Mouse (Mus musculus): ENCODE results near the gene Mn1. TPM values are rescaled to one million over a fixed set of nuclear protein-coding genes. Genes with fewer than 3 reads are reported as not detected.

The Mn1 gene
- total and polyA plus RNA-seq, 3 experiments = not detected

DNA sequence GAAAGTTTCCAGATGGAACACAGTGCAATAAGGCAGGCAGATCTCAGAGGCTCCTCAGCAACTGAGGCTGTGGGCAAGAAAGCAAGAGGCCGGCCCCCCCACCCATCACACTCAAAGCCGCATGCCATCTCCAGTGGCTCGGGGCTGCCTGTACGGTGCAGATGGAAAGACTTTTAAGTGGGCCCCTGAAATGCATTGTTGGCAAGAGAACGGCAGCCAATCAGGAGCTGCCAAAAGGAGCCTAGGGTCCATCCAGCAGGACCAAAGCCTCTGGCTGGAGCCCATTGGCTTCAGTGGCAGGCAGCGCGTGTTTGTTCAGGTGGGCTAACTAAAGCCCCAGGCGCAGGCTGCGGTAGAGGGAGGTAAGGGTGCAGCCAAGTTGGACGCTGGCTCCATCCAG, 21.4 kb upstream of the Mn1 start:
- DNase-seq (ENCODE audit: low read depth, low spot score) = no peak
- Histone ChIP-seq H3K27me3 (ENCODE audit: control insufficient read depth in 1 of 2, insufficient read depth in 2 of 2, low read length in 2 of 2) (no peaks in the 10 kb centered on the region), H3K4me1 (ENCODE audit: control insufficient read depth in 1 of 2, insufficient read depth in 2 of 2, low read length in 2 of 2) (no peaks in the 10 kb centered on the region), H3K9ac (ENCODE audit: control insufficient read depth, low read depth, low read length, poor library complexity, severe bottlenecking) (no peak overlapping the region), H3K4me3 (ENCODE audit: control insufficient read depth in 1 of 2, insufficient read depth in 1 of 2, low read depth in 2 of 2, low read length in 2 of 2) (no peak overlapping the region), H3K79me2 (ENCODE audit: control insufficient read depth, insufficient read depth, low read length, poor library complexity) (no peaks in the 10 kb centered on the region), H3K36me3 (ENCODE audit: control insufficient read depth in 1 of 2, insufficient read depth in 2 of 2, low read length in 2 of 2) (no peaks in the 10 kb centered on the region), H3K27ac (ENCODE audit: control insufficient read depth, low read depth, low read length) (no peak overlapping the region), H3K9me3 (replicated peaks; ENCODE audit: insufficient read depth, low read length) (no peaks in the 10 kb centered on the region)
- TF ChIP-seq RAD21 (IDR thresholded peaks at IDR 0.05; ENCODE audit: low read depth, low read length) = no peak

GRCm38 (mm10) chr5:111396199-111396598, 21.0 kb upstream of the Mn1 start:
- H3K36me3 ChIP-seq (ENCODE audit: control insufficient read depth in 1 of 2, insufficient read depth in 2 of 2, low read length in 2 of 2) = no peaks in the 10 kb centered on the region
- DNase-seq (ENCODE audit: low read depth, low spot score) = no peak
- no peaks in the 10 kb centered on the region for H3K79me2 ChIP-seq (ENCODE audit: control insufficient read depth, insufficient read depth, low read length, poor library complexity)
- no peaks in the 10 kb centered on the region for H3K9me3 ChIP-seq (replicated peaks; ENCODE audit: insufficient read depth, low read length)
- TF ChIP-seq ZC3H11A (IDR thresholded peaks at IDR 0.05; ENCODE audit: low read depth, low read length) (no peak), BHLHE40 (IDR thresholded peaks at IDR 0.05; ENCODE audit: borderline replicate concordance, low read depth, low read length) (no peak), ETS1 (IDR thresholded peaks at IDR 0.05; ENCODE audit: low read depth, low read length) (no peak), CHD1 (IDR thresholded peaks at IDR 0.05; ENCODE audit: low read depth, low read length) (no peak), POLR2AphosphoS2 (IDR thresholded peaks at IDR 0.05; ENCODE audit: low read length) (no peak), MYC (IDR thresholded peaks at IDR 0.05; ENCODE audit: low read depth, low read length) (no peak), HCFC1 (IDR thresholded peaks at IDR 0.05; ENCODE audit: low read depth, low read length) (no peak), NRF1 (IDR thresholded peaks at IDR 0.05; ENCODE audit: insufficient read depth, low read depth, low read length, poor library complexity, severe bottlenecking) (no peak), UBTF (IDR thresholded peaks at IDR 0.05; ENCODE audit: borderline replicate concordance, insufficient read depth, low read depth, low read length) (no peak), TAL1 (IDR thresholded peaks at IDR 0.05; ENCODE audit: low read length) (no peak), GABPA (IDR thresholded peaks at IDR 0.05; ENCODE audit: low read depth, low read length) (no peak), JUND (IDR thresholded peaks at IDR 0.05; ENCODE audit: low read depth, low read length) (no peak), KAT2A (conservative IDR thresholded peaks at IDR 0.05; ENCODE audit: low read depth, low read length) (no peak), MAX (IDR thresholded peaks at IDR 0.05; ENCODE audit: low read length) (no peak), SIN3A (IDR thresholded peaks at IDR 0.05; ENCODE audit: low read length) (no peak), E2F4 (IDR thresholded peaks at IDR 0.05; ENCODE audit: borderline replicate concordance, low read depth, low read length) (no peak), ZMIZ1 (IDR thresholded peaks at IDR 0.05; ENCODE audit: low read depth, low read length) (no peak), CHD2 (IDR thresholded peaks at IDR 0.05; ENCODE audit: low read length) (no peak), MXI1 (IDR thresholded peaks at IDR 0.05; ENCODE audit: low read depth, low read length) (no peak), USF1 (IDR thresholded peaks at IDR 0.05; ENCODE audit: low read depth, low read length) (no peak)
- no peaks in the 10 kb centered on the region for H3K4me1 ChIP-seq (ENCODE audit: control insufficient read depth in 1 of 2, insufficient read depth in 2 of 2, low read length in 2 of 2)
- no peak overlapping the region for H3K9ac ChIP-seq (ENCODE audit: control insufficient read depth, low read depth, low read length, poor library complexity, severe bottlenecking)
- H3K4me3 ChIP-seq (ENCODE audit: control insufficient read depth in 1 of 2, insufficient read depth in 1 of 2, low read depth in 2 of 2, low read length in 2 of 2) = no peak overlapping the region
- no peaks in the 10 kb centered on the region for H3K27me3 ChIP-seq (ENCODE audit: control insufficient read depth in 1 of 2, insufficient read depth in 2 of 2, low read length in 2 of 2)
- no peak overlapping the region for H3K27ac ChIP-seq (ENCODE audit: control insufficient read depth, low read depth, low read length)

All from MEL (cell line).